Mouse (Mus musculus): Measurements from ENCODE around the gene Tsc1. TPM values are rescaled to one million over a fixed set of nuclear protein-coding genes. Genes with fewer than 3 reads are reported as not detected.

Tsc1 gene
- total and polyA plus RNA-seq, 3 experiments, result 8.0 to 16.4 TPM; not detected in 1

DNA sequence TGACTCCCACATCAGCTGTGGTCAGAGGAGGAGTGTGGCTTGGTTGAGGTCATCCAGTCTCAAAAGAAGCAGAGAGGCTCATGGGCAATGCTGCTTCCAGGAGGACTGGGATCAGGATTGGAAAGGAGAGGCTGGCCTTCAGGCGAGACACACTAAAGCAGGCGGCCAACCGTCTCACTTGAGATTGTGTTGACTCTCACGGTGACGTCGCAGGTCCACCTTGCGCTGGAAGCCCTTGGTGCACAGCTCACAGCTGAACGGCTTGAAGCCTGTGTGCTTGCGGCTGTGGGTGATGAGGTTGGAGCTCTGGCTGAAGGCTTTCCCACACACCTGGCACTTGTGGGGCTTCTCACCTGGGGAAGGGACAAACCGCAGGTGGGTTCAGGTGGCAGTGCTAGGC is 31.2 kb upstream of the Tsc1 start:
- Histone ChIP-seq H3K9ac (ENCODE audit: control insufficient read depth, low read depth, low read length, poor library complexity, severe bottlenecking) (no peak overlapping the region), H3K4me3 (ENCODE audit: control insufficient read depth in 1 of 2, insufficient read depth in 1 of 2, low read depth in 2 of 2, low read length in 2 of 2) (no peak overlapping the region), H3K27ac (ENCODE audit: control insufficient read depth, low read depth, low read length) (no peak overlapping the region), H3K9me3 (replicated peaks; ENCODE audit: insufficient read depth, low read length) (no peaks in the 10 kb centered on the region), H3K27me3 (ENCODE audit: control insufficient read depth in 1 of 2, insufficient read depth in 2 of 2, low read length in 2 of 2) (no peaks in the 10 kb centered on the region), H3K36me3 (ENCODE audit: control insufficient read depth in 1 of 2, insufficient read depth in 2 of 2, low read length in 2 of 2) (peaks cover 20 to 42% of the 10 kb centered on the region in 2 experiments), H3K79me2 (ENCODE audit: control insufficient read depth, insufficient read depth, low read length, poor library complexity) (no peaks in the 10 kb centered on the region; the same call in 1 of the 2 replicates), H3K4me1 (ENCODE audit: control insufficient read depth in 1 of 2, insufficient read depth in 2 of 2, low read length in 2 of 2) (peaks cover 6 to 35% of the 10 kb centered on the region in 2 experiments; a peak in 3 of 4 replicates)
- DNase-seq (ENCODE audit: low read depth, low spot score), result peak; percentile 14
- TF ChIP-seq NRF1 (IDR thresholded peaks at IDR 0.05; ENCODE audit: insufficient read depth, low read depth, low read length, poor library complexity, severe bottlenecking) (no peak), ZNF384 (IDR thresholded peaks at IDR 0.05; ENCODE audit: low read depth, low read length) (no peak), RAD21 (IDR thresholded peaks at IDR 0.05; ENCODE audit: low read depth, low read length) (no peak), ELF1 (IDR thresholded peaks at IDR 0.05; ENCODE audit: low read depth, low read length) (no peak), GATA1 (IDR thresholded peaks at IDR 0.05; ENCODE audit: low read depth, low read length) (no peak), MYB (IDR thresholded peaks at IDR 0.05; ENCODE audit: low read depth, low read length) (no peak), TBP (IDR thresholded peaks at IDR 0.05; ENCODE audit: low read depth, low read length) (no peak), E2F4 (IDR thresholded peaks at IDR 0.05; ENCODE audit: borderline replicate concordance, low read depth, low read length) (no peak), JUND (IDR thresholded peaks at IDR 0.05; ENCODE audit: low read depth, low read length) (no peak), BHLHE40 (IDR thresholded peaks at IDR 0.05; ENCODE audit: borderline replicate concordance, low read depth, low read length) (no peak), MYC (IDR thresholded peaks at IDR 0.05; ENCODE audit: low read depth, low read length) (no peak), MAZ (IDR thresholded peaks at IDR 0.05; ENCODE audit: low read depth, low read length) (no peak)

DNA sequence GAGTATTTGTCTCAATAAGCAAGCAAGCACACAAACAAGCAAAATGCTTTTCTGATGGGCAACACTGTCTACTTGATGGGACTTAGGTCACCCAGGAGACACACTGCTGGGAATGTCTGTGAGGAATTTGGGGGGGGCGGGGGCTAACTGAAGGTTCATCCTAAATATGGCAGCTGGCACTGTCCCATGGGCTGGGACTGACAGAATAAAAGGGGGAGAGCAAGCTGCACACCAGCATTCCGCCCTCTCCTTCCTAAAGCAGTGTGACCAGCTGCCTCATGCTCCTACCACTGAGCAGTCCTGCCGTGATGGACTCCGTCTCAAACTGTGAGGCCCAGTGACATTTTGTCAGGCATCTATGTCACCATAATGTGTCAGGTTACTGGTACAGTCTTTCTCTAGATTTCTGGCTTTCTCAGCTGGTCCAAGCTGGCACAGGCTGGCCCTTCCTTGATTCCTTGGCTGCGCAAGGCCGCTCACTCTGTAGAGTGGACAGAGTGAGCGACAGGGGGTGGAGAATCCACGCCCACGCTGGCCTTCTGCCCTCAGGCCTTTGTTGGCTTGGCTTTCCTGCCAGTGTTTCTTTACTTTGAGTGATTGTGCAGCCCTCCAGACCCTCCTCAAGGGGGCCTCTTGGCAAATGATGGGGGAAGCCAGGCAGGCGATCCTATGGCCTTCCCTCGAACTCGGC is 30.2 kb upstream of the Tsc1 start:
- no peaks in the 10 kb centered on the region for H3K9me3 ChIP-seq (replicated peaks; ENCODE audit: insufficient read depth, low read length)
- no peak for TF ChIP-seq MXI1 (IDR thresholded peaks at IDR 0.05; ENCODE audit: low read depth, low read length)
- no peak for TF ChIP-seq CHD2 (IDR thresholded peaks at IDR 0.05; ENCODE audit: low read length)
- TF ChIP-seq KAT2A (conservative IDR thresholded peaks at IDR 0.05; ENCODE audit: low read depth, low read length), result no peak
- no peak for TF ChIP-seq TCF12 (IDR thresholded peaks at IDR 0.05; ENCODE audit: low read depth, low read length)
- 0 out of 4 replicates have a peak, but pooled peaks of 1 of the 2 experiments have one; percentile 31 for TF ChIP-seq POLR2A (IDR thresholded peaks at IDR 0.05; ENCODE audit: control insufficient read depth in 1 of 2, insufficient read depth in 1 of 2, low read depth in 1 of 2, low read length in 2 of 2, poor library complexity in 1 of 2)
- no peak for TF ChIP-seq MAX (IDR thresholded peaks at IDR 0.05; ENCODE audit: low read length)
- TF ChIP-seq MAFK (IDR thresholded peaks at IDR 0.05; ENCODE audit: borderline replicate concordance, low read depth, low read length), result no peak
- peak; percentile 11 for DNase-seq (ENCODE audit: low read depth, low spot score)
- H3K27ac ChIP-seq (ENCODE audit: control insufficient read depth, low read depth, low read length), result no peak overlapping the region
- H3K27me3 ChIP-seq (ENCODE audit: control insufficient read depth in 1 of 2, insufficient read depth in 2 of 2, low read length in 2 of 2), result no peaks in the 10 kb centered on the region
- H3K36me3 ChIP-seq (ENCODE audit: control insufficient read depth in 1 of 2, insufficient read depth in 2 of 2, low read length in 2 of 2), result peaks cover 24 to 44% of the 10 kb centered on the region in 2 experiments
- H3K9ac ChIP-seq (ENCODE audit: control insufficient read depth, low read depth, low read length, poor library complexity, severe bottlenecking), result no peak overlapping the region
- H3K4me1 ChIP-seq (ENCODE audit: control insufficient read depth in 1 of 2, insufficient read depth in 2 of 2, low read length in 2 of 2), result peaks cover 5 to 39% of the 10 kb centered on the region in 2 experiments; a peak in 3 of 4 replicates
- peaks cover 3% of the 10 kb centered on the region for H3K79me2 ChIP-seq (ENCODE audit: control insufficient read depth, insufficient read depth, low read length, poor library complexity)
- no peak overlapping the region for H3K4me3 ChIP-seq (ENCODE audit: control insufficient read depth in 1 of 2, insufficient read depth in 1 of 2, low read depth in 2 of 2, low read length in 2 of 2)

Data from MEL (cell line).